Mouse (Mus musculus): Measurements from ENCODE around the gene Gm17677. TPM values are rescaled to one million over a fixed set of nuclear protein-coding genes. Genes with fewer than 3 reads are reported as not detected.

Gm17677 gene
- not detected in 2 replicates for polyA plus RNA-seq (2014; fragmentation: Nextera tagmentation; extraction: Ambion mirVana)

GRCm38 (mm10) chr9:35740749-35741148 lies at the start of gene Gm17677:
Gene Gm17677, plus strand, starts transcription at chr9:35741049.
- Histone ChIP-seq H3K27ac (ENCODE audit: low read depth, low read length) (no peak within 1 kb of the TSS), H3K9me3 (ENCODE audit: control insufficient read depth, low read length) (no peaks in the 10 kb centered on the region), H3K4me2 (ENCODE audit: low read depth) (no peak within 1 kb of the TSS), H3K4me1 (ENCODE audit: control insufficient read depth, insufficient read depth, low read length) (no peaks in the 10 kb centered on the region), H3K27me3 (ENCODE audit: control insufficient read depth, insufficient read depth, low read length) (no peaks in the 10 kb centered on the region), H3K9ac (ENCODE audit: low read length) (no peak within 1 kb of the TSS), H3K4me3 (ENCODE audit: low read depth, low read length) (no peak within 1 kb of the TSS), H3K36me3 (ENCODE audit: control insufficient read depth, insufficient read depth, low read length) (no peaks in the 10 kb centered on the region)
- no peak for ATAC-seq (ENCODE audit: insufficient read depth, low FRiP score, low TSS enrichment)
- DNase-seq (ENCODE audit: low spot score), result no peak

GRCm38 (mm10) chr9:35691924-35692323 lies 48.9 kb upstream of the Gm17677 start:
- ATAC-seq (ENCODE audit: insufficient read depth, low FRiP score, low TSS enrichment) (no peak), DNase-seq (ENCODE audit: low spot score) (no peak)
- H3K4me3 ChIP-seq (ENCODE audit: low read depth, low read length), result no peak overlapping the region
- H3K36me3 ChIP-seq (ENCODE audit: control insufficient read depth, insufficient read depth, low read length), result no peaks in the 10 kb centered on the region
- H3K4me2 ChIP-seq (ENCODE audit: low read depth), result no peak overlapping the region
- H3K27ac ChIP-seq (ENCODE audit: low read depth, low read length), result no peak overlapping the region
- H3K9me3 ChIP-seq (ENCODE audit: control insufficient read depth, low read length), result no peaks in the 10 kb centered on the region
- no peaks in the 10 kb centered on the region for H3K4me1 ChIP-seq (ENCODE audit: control insufficient read depth, insufficient read depth, low read length)
- no peak overlapping the region for H3K9ac ChIP-seq (ENCODE audit: low read length)
- no peaks in the 10 kb centered on the region for H3K27me3 ChIP-seq (ENCODE audit: control insufficient read depth, insufficient read depth, low read length)

GRCm38 (mm10) chr9:35707265-35707664 lies 33.6 kb upstream of the Gm17677 start:
- Histone ChIP-seq H3K27ac (ENCODE audit: low read depth, low read length) (no peak overlapping the region), H3K4me1 (ENCODE audit: control insufficient read depth, insufficient read depth, low read length) (no peaks in the 10 kb centered on the region), H3K9me3 (ENCODE audit: control insufficient read depth, low read length) (no peaks in the 10 kb centered on the region), H3K4me2 (ENCODE audit: low read depth) (no peak overlapping the region), H3K9ac (ENCODE audit: low read length) (no peak overlapping the region), H3K36me3 (ENCODE audit: control insufficient read depth, insufficient read depth, low read length) (no peaks in the 10 kb centered on the region), H3K27me3 (ENCODE audit: control insufficient read depth, insufficient read depth, low read length) (no peaks in the 10 kb centered on the region), H3K4me3 (ENCODE audit: low read depth, low read length) (no peak overlapping the region)
- DNase-seq (ENCODE audit: low spot score) (no peak), ATAC-seq (ENCODE audit: insufficient read depth, low FRiP score, low TSS enrichment) (no peak)

- Histone ChIP-seq H3K9me3 (ENCODE audit: control insufficient read depth, low read length) (no peaks in the 10 kb centered on the region; the same call in 1 of the 2 replicates), H3K4me3 (ENCODE audit: low read depth, low read length) (no peak overlapping the region), H3K4me1 (ENCODE audit: control insufficient read depth, insufficient read depth, low read length) (no peaks in the 10 kb centered on the region), H3K36me3 (ENCODE audit: control insufficient read depth, insufficient read depth, low read length) (no peaks in the 10 kb centered on the region), H3K27me3 (ENCODE audit: control insufficient read depth, insufficient read depth, low read length) (no peaks in the 10 kb centered on the region), H3K9ac (ENCODE audit: low read length) (no peak overlapping the region), H3K27ac (ENCODE audit: low read depth, low read length) (no peak overlapping the region), H3K4me2 (ENCODE audit: low read depth) (no peak overlapping the region)
- DNase-seq (ENCODE audit: low spot score) (no peak), ATAC-seq (ENCODE audit: insufficient read depth, low FRiP score, low TSS enrichment) (no peak)
These were observed 16.0 kb downstream of the Gm17677 start for GRCm38 (mm10) chr9:35756843-35757242.

- H3K27ac ChIP-seq (ENCODE audit: low read depth, low read length), result no peak within 1 kb of the TSS
- 72% methylated on average over 3 of the region's 3 CpGs for WGBS
- ATAC-seq (ENCODE audit: insufficient read depth, low FRiP score, low TSS enrichment) (no peak), DNase-seq (ENCODE audit: low spot score) (no peak)
- H3K4me2 ChIP-seq (ENCODE audit: low read depth), result no peak within 1 kb of the TSS
- H3K4me3 ChIP-seq (ENCODE audit: low read depth, low read length), result no peak within 1 kb of the TSS
- H3K9me3 ChIP-seq (ENCODE audit: control insufficient read depth, low read length), result no peaks in the 10 kb centered on the region
- H3K27me3 ChIP-seq (ENCODE audit: control insufficient read depth, insufficient read depth, low read length), result no peaks in the 10 kb centered on the region
- H3K36me3 ChIP-seq (ENCODE audit: control insufficient read depth, insufficient read depth, low read length), result no peaks in the 10 kb centered on the region
- H3K4me1 ChIP-seq (ENCODE audit: control insufficient read depth, insufficient read depth, low read length), result no peaks in the 10 kb centered on the region
- no peak within 1 kb of the TSS for H3K9ac ChIP-seq (ENCODE audit: low read length)
These were observed 37.2 kb downstream of the Gm17677 start, which contains the start of gene Gm17727 for GRCm38 (mm10) chr9:35778009-35778408. Gene Gm17727, minus strand, starts transcription at chr9:35778109.

GRCm38 (mm10) chr9:35790001-35790400 lies 49.2 kb downstream of the Gm17677 start, which contains the start of the genes Gm27235 and D730048I06Rik:
Gene Gm27235, minus strand, starts transcription at chr9:35790101.
Gene D730048I06Rik, minus strand, starts transcription at chr9:35790112.
- no peak for ATAC-seq (ENCODE audit: insufficient read depth, low FRiP score, low TSS enrichment)
- no peak within 1 kb of the TSS for H3K4me3 ChIP-seq (ENCODE audit: low read depth, low read length)
- 92% methylated on average over 3 of the region's 3 CpGs for WGBS

More at GRCm38 (mm10) chr9:35790001-35790400, 49.2 kb downstream of the Gm17677 start, which contains the start of the genes Gm27235 and D730048I06Rik:
- Histone ChIP-seq H3K4me2 (ENCODE audit: low read depth) (no peak within 1 kb of the TSS), H3K36me3 (ENCODE audit: control insufficient read depth, insufficient read depth, low read length) (no peaks in the 10 kb centered on the region), H3K27ac (ENCODE audit: low read depth, low read length) (no peak within 1 kb of the TSS), H3K4me1 (ENCODE audit: control insufficient read depth, insufficient read depth, low read length) (no peaks in the 10 kb centered on the region), H3K9ac (ENCODE audit: low read length) (no peak within 1 kb of the TSS), H3K27me3 (ENCODE audit: control insufficient read depth, insufficient read depth, low read length) (no peaks in the 10 kb centered on the region), H3K9me3 (ENCODE audit: control insufficient read depth, low read length) (peaks cover 6% of the 10 kb centered on the region)
- no peak for DNase-seq (ENCODE audit: low spot score)

Other genes starting within 250 kb of the Gm17677 start
- not detected in 2 replicates for gene Gm1113, start 222.8 kb upstream of the Gm17677 start, polyA plus RNA-seq (2014; fragmentation: Nextera tagmentation; extraction: Ambion mirVana)
- 11.3 and 11.4 TPM in 2 replicates for gene Ddx25, start 182.5 kb upstream of the Gm17677 start, polyA plus RNA-seq (2014; fragmentation: Nextera tagmentation; extraction: Ambion mirVana)
- 19.6 and 20.9 TPM in 2 replicates for gene Pus3, start 182.5 kb upstream of the Gm17677 start, polyA plus RNA-seq (2014; fragmentation: Nextera tagmentation; extraction: Ambion mirVana)
- 0.53 and 0.66 TPM in 2 replicates for gene Pate2, start 170.8 kb upstream of the Gm17677 start, polyA plus RNA-seq (2014; fragmentation: Nextera tagmentation; extraction: Ambion mirVana)
- 28.1 and 28.8 TPM in 2 replicates for gene Hyls1, start 170.7 kb upstream of the Gm17677 start, polyA plus RNA-seq (2014; fragmentation: Nextera tagmentation; extraction: Ambion mirVana)
- not detected in 2 replicates for gene Pate4, start 129.1 kb upstream of the Gm17677 start, polyA plus RNA-seq (2014; fragmentation: Nextera tagmentation; extraction: Ambion mirVana)
- gene Pate3, start 92.8 kb upstream of the Gm17677 start, polyA plus RNA-seq (2014; fragmentation: Nextera tagmentation; extraction: Ambion mirVana), result not detected in 2 replicates
- not detected in 2 replicates for gene Pate1, start 53.7 kb upstream of the Gm17677 start, polyA plus RNA-seq (2014; fragmentation: Nextera tagmentation; extraction: Ambion mirVana)
- gene Gm17727, start 37.1 kb downstream of the Gm17677 start, polyA plus RNA-seq (2014; fragmentation: Nextera tagmentation; extraction: Ambion mirVana), result not detected in 2 replicates
- gene Gm27235, start 49.1 kb downstream of the Gm17677 start, polyA plus RNA-seq (2014; fragmentation: Nextera tagmentation; extraction: Ambion mirVana), result not detected in 2 replicates
- gene D730048I06Rik, start 49.1 kb downstream of the Gm17677 start, polyA plus RNA-seq (2014; fragmentation: Nextera tagmentation; extraction: Ambion mirVana), result not detected in 2 replicates
- gene 9230110F15Rik, start 103.1 kb downstream of the Gm17677 start, polyA plus RNA-seq (2014; fragmentation: Nextera tagmentation; extraction: Ambion mirVana), result not detected in 2 replicates
- not detected in 2 replicates for gene 9230113P08Rik, start 167.4 kb downstream of the Gm17677 start, polyA plus RNA-seq (2014; fragmentation: Nextera tagmentation; extraction: Ambion mirVana)